Mouse (Mus musculus) kidney, adult 2 months (tissue): Measurements from ENCODE around the gene Fam72a.

ENCODE experiments used
- CTCF ChIP-seq: fragments of 200-500 bp; conservative IDR thresholded peaks from 2 replicates; pipeline ENCODE4 v1.5.1; 2011; ENCODE audit warnings: low read depth, mild to moderate bottlenecking, control low read depth, low read length, moderate library complexity, mixed read lengths; ENCODE audit not compliant: insufficient read depth, insufficient read length
- POLR2A ChIP-seq: fragments of 200-500 bp; IDR thresholded peaks from one replicate; pipeline ENCODE4 v1.6.1; 2011; ENCODE audit warnings: low read depth, low read length, control low read depth

GRCm38 (mm10) chr1:131526371-131527270 lies 1.1 kb upstream of the Fam72a start:
- no peak for TF ChIP-seq CTCF
- no peak for TF ChIP-seq POLR2A
